Mouse (Mus musculus): Measurements from ENCODE around the gene Camsap2. TPM values are rescaled to one million over a fixed set of nuclear protein-coding genes. Genes with fewer than 3 reads are reported as not detected.

Gene Camsap2
- polyA plus RNA-seq, 1 experiment from 2014 or later = 20.0 TPM

DNA sequence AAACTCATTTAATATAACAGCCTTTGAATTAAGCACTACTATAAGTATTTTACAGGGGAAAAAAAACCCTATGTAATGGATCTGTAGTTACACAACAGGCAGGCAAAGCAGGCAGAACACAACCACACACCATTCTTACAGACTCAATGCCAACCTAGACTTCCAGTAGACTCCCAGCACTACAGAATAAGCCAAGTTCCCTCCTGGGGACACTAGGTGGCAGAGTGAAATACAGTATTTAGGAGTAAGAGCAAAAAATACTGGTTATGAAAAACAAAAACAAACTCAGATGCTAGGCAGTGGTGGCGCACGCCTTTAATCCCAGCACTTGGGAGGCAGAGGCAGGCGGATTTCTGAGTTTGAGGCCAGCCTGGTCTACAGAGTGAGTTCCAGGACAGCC, 39.5 kb downstream of the Camsap2 start:
- no peak overlapping the region for H3K27ac ChIP-seq (ENCODE audit: low read depth)
- ATAC-seq (ENCODE audit: insufficient read depth) (no peak), DNase-seq (peak; percentile 76)
- H3K27me3 ChIP-seq (ENCODE audit: insufficient read depth, low read length) = no peaks in the 10 kb centered on the region
- peak; percentile 58 for TF ChIP-seq CTCF (IDR thresholded peaks at IDR 0.05; ENCODE audit: low read depth)
- no peak overlapping the region for H3K4me3 ChIP-seq (ENCODE audit: low read depth, low read length)
- WGBS = 86% methylated on average over 3 of the region's 3 CpGs
- no peaks in the 10 kb centered on the region for H3K9me3 ChIP-seq (ENCODE audit: low read depth, low read length)
- no peak overlapping the region for H3K4me2 ChIP-seq
- H3K36me3 ChIP-seq (ENCODE audit: insufficient read depth) = peaks cover 9% of the 10 kb centered on the region
- no peak overlapping the region for H3K9ac ChIP-seq
- H3K4me1 ChIP-seq (ENCODE audit: insufficient read depth) = no peaks in the 10 kb centered on the region

- H3K36me3 ChIP-seq (ENCODE audit: insufficient read depth) = peaks cover 7% of the 10 kb centered on the region; the same call in 1 of the 2 replicates
- no peak overlapping the region for H3K27ac ChIP-seq (ENCODE audit: low read depth)
- DNase-seq (no peak), ATAC-seq (ENCODE audit: insufficient read depth) (no peak)
- H3K4me3 ChIP-seq (ENCODE audit: low read depth, low read length) = no peak overlapping the region
- no peaks in the 10 kb centered on the region for H3K27me3 ChIP-seq (ENCODE audit: insufficient read depth, low read length)
- no peak for TF ChIP-seq CTCF (IDR thresholded peaks at IDR 0.05; ENCODE audit: low read depth)
- H3K4me2 ChIP-seq = no peak overlapping the region
- no peaks in the 10 kb centered on the region for H3K4me1 ChIP-seq (ENCODE audit: insufficient read depth)
- no peaks in the 10 kb centered on the region for H3K9me3 ChIP-seq (ENCODE audit: low read depth, low read length)
- H3K9ac ChIP-seq = no peak overlapping the region
Observed at GRCm38 (mm10) chr1:136293961-136294360, 51.9 kb downstream of the Camsap2 start.

- Histone ChIP-seq H3K27ac (ENCODE audit: low read depth) (no peak overlapping the region), H3K4me2 (no peak overlapping the region), H3K36me3 (ENCODE audit: insufficient read depth) (peaks cover 17% of the 10 kb centered on the region), H3K9ac (no peak overlapping the region), H3K9me3 (ENCODE audit: low read depth, low read length) (no peaks in the 10 kb centered on the region), H3K27me3 (ENCODE audit: insufficient read depth, low read length) (no peaks in the 10 kb centered on the region), H3K4me1 (ENCODE audit: insufficient read depth) (no peaks in the 10 kb centered on the region), H3K4me3 (ENCODE audit: low read depth, low read length) (no peak overlapping the region)
- DNase-seq (peak; percentile 67), ATAC-seq (ENCODE audit: insufficient read depth) (no peak)
- peak; percentile 27 for TF ChIP-seq CTCF (IDR thresholded peaks at IDR 0.05; ENCODE audit: low read depth)
- WGBS = 80% methylated on average over 1 of the region's 1 CpGs
Observed at GRCm38 (mm10) chr1:136289803-136290202, 56.1 kb downstream of the Camsap2 start.

- Histone ChIP-seq H3K9me3 (ENCODE audit: low read depth, low read length) (no peaks in the 10 kb centered on the region), H3K9ac (no peak overlapping the region), H3K27me3 (ENCODE audit: insufficient read depth, low read length) (no peaks in the 10 kb centered on the region), H3K4me2 (no peak overlapping the region), H3K4me3 (ENCODE audit: low read depth, low read length) (no peak overlapping the region), H3K27ac (ENCODE audit: low read depth) (no peak overlapping the region), H3K4me1 (ENCODE audit: insufficient read depth) (no peaks in the 10 kb centered on the region), H3K36me3 (ENCODE audit: insufficient read depth) (peaks cover 90% of the 10 kb centered on the region)
- WGBS = 91% methylated on average over 8 of the region's 8 CpGs
- DNase-seq (no peak), ATAC-seq (ENCODE audit: insufficient read depth) (no peak)
- TF ChIP-seq CTCF (IDR thresholded peaks at IDR 0.05; ENCODE audit: low read depth) = no peak
Observed at GRCm38 (mm10) chr1:136277366-136277765, 68.5 kb downstream of the Camsap2 start.

DNA sequence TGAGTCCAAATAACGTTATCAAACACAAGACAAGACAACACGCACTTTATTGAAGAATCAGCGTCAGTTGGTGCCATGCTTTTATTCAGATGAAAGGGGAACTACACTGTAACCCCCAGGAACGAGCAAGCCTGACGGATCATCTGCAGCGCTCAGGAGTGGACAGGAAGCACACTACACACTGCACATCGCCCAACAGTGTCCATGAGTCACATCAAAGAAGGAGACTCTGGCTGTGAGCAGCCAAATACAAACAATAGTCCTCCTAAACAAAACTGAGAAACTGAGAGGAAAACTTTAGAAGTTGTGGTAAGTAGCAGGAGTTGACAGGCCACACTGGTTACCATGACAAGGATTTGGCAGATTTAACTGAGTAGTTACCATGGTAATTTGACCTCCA, 77.7 kb downstream of the Camsap2 start:
- WGBS = 46% methylated on average over 7 of the region's 7 CpGs
- no peak for TF ChIP-seq CTCF (IDR thresholded peaks at IDR 0.05; ENCODE audit: low read depth)
- peak; percentile 84 for ATAC-seq (ENCODE audit: insufficient read depth)

DNA sequence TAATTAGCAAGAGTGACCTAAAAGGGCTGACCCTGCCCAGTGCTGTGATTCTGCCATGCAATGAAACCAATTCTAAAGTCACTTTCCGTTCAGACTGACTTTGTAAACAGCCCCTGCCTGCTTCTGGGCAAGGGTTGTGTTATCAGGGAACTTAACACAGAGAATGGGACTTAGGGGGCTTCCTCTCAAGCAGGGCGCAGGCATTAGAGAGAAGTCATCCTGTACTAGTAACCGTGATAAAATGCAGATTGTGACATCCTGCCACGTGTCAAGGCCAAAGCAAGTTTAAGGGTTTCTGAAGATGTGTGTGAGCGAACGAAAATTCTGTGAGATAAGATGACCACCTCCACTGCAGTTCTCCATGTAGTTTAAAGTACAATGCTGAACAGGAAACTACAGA, 79.8 kb downstream of the Camsap2 start:
- Histone ChIP-seq H3K36me3 (ENCODE audit: insufficient read depth) (peaks cover 18% of the 10 kb centered on the region; the same call in 1 of the 2 replicates), H3K9ac (no peak overlapping the region), H3K4me3 (ENCODE audit: low read depth, low read length) (no peak overlapping the region), H3K4me2 (no peak overlapping the region), H3K27ac (ENCODE audit: low read depth) (no peak overlapping the region), H3K4me1 (ENCODE audit: insufficient read depth) (no peaks in the 10 kb centered on the region), H3K27me3 (ENCODE audit: insufficient read depth, low read length) (peaks cover 18% of the 10 kb centered on the region), H3K9me3 (ENCODE audit: low read depth, low read length) (no peaks in the 10 kb centered on the region)
- WGBS = 37% methylated on average over 6 of the region's 6 CpGs
- no peak for TF ChIP-seq CTCF (IDR thresholded peaks at IDR 0.05; ENCODE audit: low read depth)
- no peak for DNase-seq
- no peak for ATAC-seq (ENCODE audit: insufficient read depth)

More for the DNA sequence above, 77.7 kb downstream of the Camsap2 start:
- Histone ChIP-seq H3K4me1 (ENCODE audit: insufficient read depth) (no peaks in the 10 kb centered on the region), H3K4me2 (no peak overlapping the region), H3K9ac (no peak overlapping the region), H3K36me3 (ENCODE audit: insufficient read depth) (peaks cover 39% of the 10 kb centered on the region), H3K27me3 (ENCODE audit: insufficient read depth, low read length) (peaks cover 1% of the 10 kb centered on the region; the same call in 1 of the 2 replicates), H3K27ac (ENCODE audit: low read depth) (no peak overlapping the region), H3K9me3 (ENCODE audit: low read depth, low read length) (no peaks in the 10 kb centered on the region), H3K4me3 (ENCODE audit: low read depth, low read length) (no peak overlapping the region)
- DNase-seq = peak; percentile 67

DNA sequence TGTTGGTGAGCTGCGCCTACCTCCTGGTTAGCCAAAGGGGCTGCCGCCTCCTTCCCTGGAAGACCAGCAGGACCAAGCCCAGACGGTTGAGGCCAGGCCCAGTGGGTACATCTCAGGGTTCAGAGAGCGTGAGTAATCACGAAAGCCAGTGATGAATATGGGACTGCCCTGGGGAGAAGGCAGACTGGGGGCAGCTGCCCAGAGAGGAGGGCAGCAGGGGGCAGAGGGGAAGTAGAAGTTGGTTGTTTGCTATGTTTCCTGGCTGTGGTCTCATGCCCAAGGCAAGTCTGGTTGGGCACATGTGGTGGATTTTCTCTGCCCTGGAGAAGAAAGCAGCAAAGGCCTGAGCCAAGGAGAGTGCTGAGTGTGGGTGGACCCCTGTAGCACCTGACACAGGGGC, 82.5 kb downstream of the Camsap2 start:
- 79% methylated on average over 5 of the region's 5 CpGs for WGBS
- no peaks in the 10 kb centered on the region for H3K9me3 ChIP-seq (ENCODE audit: low read depth, low read length)
- no peak overlapping the region for H3K27ac ChIP-seq (ENCODE audit: low read depth)

More for the DNA sequence above, 82.5 kb downstream of the Camsap2 start:
- ATAC-seq (ENCODE audit: insufficient read depth) (no peak), DNase-seq (no peak)
- Histone ChIP-seq H3K4me3 (ENCODE audit: low read depth, low read length) (no peak overlapping the region), H3K4me2 (no peak overlapping the region), H3K9ac (no peak overlapping the region), H3K4me1 (ENCODE audit: insufficient read depth) (no peaks in the 10 kb centered on the region), H3K27me3 (ENCODE audit: insufficient read depth, low read length) (peaks cover 45% of the 10 kb centered on the region), H3K36me3 (ENCODE audit: insufficient read depth) (0 out of 2 replicates have a peak, but pooled peaks cover 2% of the 10 kb centered on the region)
- TF ChIP-seq CTCF (IDR thresholded peaks at IDR 0.05; ENCODE audit: low read depth) = no peak

All from lung, embryonic 14.5 days (tissue).